Mouse (Mus musculus): Measurements from ENCODE around the gene Best2.

Best2 gene

GRCm38 (mm10) chr8:84982499-84983011 lies 31.8 kb downstream of the Best2 start:
- DNase-seq (ENCODE audit: low spot score in 2 of 2): no peak

- DNase-seq (ENCODE audit: low spot score in 2 of 2): no peak
Observed at GRCm38 (mm10) chr8:84981644-84982498, 32.5 kb downstream of the Best2 start.

- DNase-seq (ENCODE audit: low spot score in 2 of 2): peak in 1 of 2 experiments; percentile 72
Observed at GRCm38 (mm10) chr8:84980622-84981358, 33.5 kb downstream of the Best2 start.

- DNase-seq (ENCODE audit: low spot score in 2 of 2): peak; percentile 62 to 77
Observed at GRCm38 (mm10) chr8:84979599-84980421, 34.5 kb downstream of the Best2 start.

GRCm38 (mm10) chr8:84978248-84978940 lies 35.9 kb downstream of the Best2 start, which contains the start of gene Junb:
TSS of gene Junb (minus strand) at chr8:84978718.
- DNase-seq (ENCODE audit: low spot score in 2 of 2): peak; percentile 51 to 71

GRCm38 (mm10) chr8:84977435-84978247 lies 36.7 kb downstream of the Best2 start:
- DNase-seq (ENCODE audit: low spot score in 2 of 2): peak in 1 of 2 experiments; percentile 45

- peak in 1 of 2 experiments; percentile 26 for DNase-seq (ENCODE audit: low spot score in 2 of 2)
Observed at GRCm38 (mm10) chr8:84976763-84977434, 37.4 kb downstream of the Best2 start.

- DNase-seq (ENCODE audit: low spot score in 2 of 2): peak; percentile 83 to 92
Observed at GRCm38 (mm10) chr8:84976031-84976762, 38.1 kb downstream of the Best2 start.

- DNase-seq (ENCODE audit: low spot score in 2 of 2): peak in 1 of 2 experiments; percentile 68
Observed at GRCm38 (mm10) chr8:84975434-84975833, 38.9 kb downstream of the Best2 start.

- no peak for DNase-seq (ENCODE audit: low spot score in 2 of 2)
Observed at GRCm38 (mm10) chr8:84974543-84975142, 39.7 kb downstream of the Best2 start.

- DNase-seq (ENCODE audit: low spot score in 2 of 2): peak in 1 of 2 experiments; percentile 28
Observed at GRCm38 (mm10) chr8:84973803-84974542, 40.4 kb downstream of the Best2 start.

- DNase-seq (ENCODE audit: low spot score in 2 of 2): no peak
Observed at GRCm38 (mm10) chr8:84973079-84973478, 41.3 kb downstream of the Best2 start.

GRCm38 (mm10) chr8:84970913-84971312 lies 43.4 kb downstream of the Best2 start:
- DNase-seq (ENCODE audit: low spot score in 2 of 2): no peak

- no peak for DNase-seq (ENCODE audit: low spot score in 2 of 2)
Observed at GRCm38 (mm10) chr8:84970135-84970790, 44.1 kb downstream of the Best2 start.

- DNase-seq (ENCODE audit: low spot score in 2 of 2): peak in 1 of 2 experiments; percentile 78
Observed at GRCm38 (mm10) chr8:84969241-84970134, 44.8 kb downstream of the Best2 start, which contains the start of the genes Gm49661, Prdx2 and Rnaseh2a. TSS of gene Gm49661 (minus strand) at chr8:84969433. TSS of gene Prdx2 (plus strand) at chr8:84969587. TSS of gene Rnaseh2a (minus strand) at chr8:84969767.

- no peak for DNase-seq (ENCODE audit: low spot score in 2 of 2)
Observed at GRCm38 (mm10) chr8:84968650-84969049, 45.7 kb downstream of the Best2 start.

Measured in cerebellum, postnatal 4 days (tissue).